24 mouse cellular contexts compared by ENCODE assay signal in genomic region chr5:5247671-5248070, GRCm38 (mm10).
"Had no signal": no experiment of that assay in that cellular context is flagged by ENCODE, and none has a peak within 500 bp of the region (broad histone marks: within the 10 kb centered on the region; RNA-seq: fewer than 3 reads in every experiment).

No protein-coding gene starts in this region.

- ATAC-seq: hindbrain, embryonic 16.5 days; inflammation-experienced regulatory T-cells, adult 6 months; intestine, embryonic 15.5 days; intestine, postnatal 0 days had no signal

- DNase-seq: gastrocnemius, adult 2 months; gastrocnemius, postnatal 10 days; gastrocnemius, postnatal 25 days; heart, adult 18-20 months; heart, postnatal 10 days; heart, postnatal 4 days; kidney, adult 18-20 months; kidney, adult 8-10 months; kidney, postnatal 10 days; kidney, postnatal 25 days; kidney, postnatal 4 days had no signal

- H3K27me3 ChIP-seq: heart, embryonic 12.5 days; hindbrain, embryonic 12.5 days; intestine, embryonic 15.5 days; limb, embryonic 12.5 days had no signal

- H3K27ac ChIP-seq: gastrocnemius, adult 2 months; heart, embryonic 10.5 days; hindbrain, embryonic 10.5 days; hindbrain, embryonic 12.5 days; hindbrain, embryonic 14.5 days; intestine, embryonic 15.5 days; left cerebral cortex, adult 2 months; limb, embryonic 10.5 days; limb, embryonic 12.5 days had no signal

- H3K36me3 ChIP-seq: hindbrain, embryonic 10.5 days; intestine, embryonic 15.5 days had no signal

- H3K9ac ChIP-seq: heart, embryonic 12.5 days; hindbrain, embryonic 12.5 days; hindbrain, embryonic 14.5 days; intestine, embryonic 15.5 days; limb, embryonic 12.5 days had no signal

- H3K4me1 ChIP-seq: hindbrain, embryonic 10.5 days; intestine, embryonic 15.5 days; limb, embryonic 12.5 days had no signal

- H3K4me3 ChIP-seq: gastrocnemius, adult 2 months; heart, embryonic 10.5 days; heart, embryonic 12.5 days; hindbrain, embryonic 10.5 days; hindbrain, embryonic 12.5 days; intestine, embryonic 15.5 days; layer of hippocampus, adult 2 months; left cerebral cortex, adult 2 months; limb, embryonic 10.5 days; limb, embryonic 12.5 days had no signal

- H3K4me2 ChIP-seq: heart, embryonic 12.5 days; hindbrain, embryonic 12.5 days; hindbrain, embryonic 14.5 days; intestine, embryonic 15.5 days; limb, embryonic 12.5 days had no signal

- H3K9me3 ChIP-seq: heart, embryonic 10.5 days; heart, embryonic 12.5 days; hindbrain, embryonic 10.5 days; hindbrain, embryonic 12.5 days; intestine, embryonic 15.5 days; limb, embryonic 10.5 days; limb, embryonic 12.5 days had no signal
